Mouse (Mus musculus): Measurements from ENCODE around the gene Psen2. TPM values are rescaled to one million over a fixed set of nuclear protein-coding genes. Genes with fewer than 3 reads are reported as not detected.

Gene Psen2
- polyA plus RNA-seq, 1 experiment from 2014 or later = 20.6 TPM

DNA sequence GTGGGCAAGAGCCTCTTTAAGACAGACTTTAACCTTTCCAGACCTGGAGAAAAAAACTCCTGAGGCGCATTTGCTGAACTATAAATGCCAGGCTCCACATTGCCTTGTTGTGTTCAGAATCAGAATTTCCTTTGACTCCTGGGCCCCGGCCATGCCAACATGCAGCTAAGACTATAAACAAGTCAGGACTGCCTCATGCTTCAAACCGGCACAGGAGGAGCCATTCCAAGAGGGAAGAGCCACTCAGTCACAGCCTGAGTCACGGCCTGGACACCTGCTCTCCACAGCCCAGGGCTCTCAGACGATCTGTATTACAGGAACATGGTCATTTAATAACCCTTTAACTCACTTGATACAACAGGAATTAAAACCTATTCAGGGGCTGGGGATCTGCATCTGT is 62.5 kb downstream of the Psen2 start:
- in situ Hi-C loops (cut with MboI; ENCODE audit: low pct_unique_long_range_greater_than_20kb) = no loop called here
- ATAC-seq (no peak), DNase-seq (ENCODE audit: low read depth, low spot score) (no peak)
- no peak for TF ChIP-seq CTCF (IDR thresholded peaks at IDR 0.05)
- POLR2A ChIA-PET = no interaction called here
- CTCF ChIA-PET = no interaction called here
- H3K27me3 ChIP-seq = no peaks in the 10 kb centered on the region

DNA sequence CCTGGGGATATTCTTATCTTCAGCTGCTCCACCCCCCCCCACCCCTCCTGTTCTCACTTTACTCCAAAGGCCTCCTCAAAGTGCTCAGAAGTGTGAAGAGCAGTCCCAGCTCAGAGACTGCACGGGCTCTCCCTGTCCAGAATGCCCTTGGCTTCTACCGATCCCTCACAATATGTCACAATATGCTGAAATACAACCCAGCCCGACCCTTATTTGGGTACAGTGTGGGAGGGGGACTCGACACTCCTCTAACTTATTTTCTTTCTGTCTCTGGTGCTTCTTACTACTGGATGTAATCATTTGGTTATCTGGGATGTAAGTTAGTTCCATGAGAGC is 63.6 kb downstream of the Psen2 start:
- in situ Hi-C loops (cut with MboI; ENCODE audit: low pct_unique_long_range_greater_than_20kb) = no loop called here
- ATAC-seq (no peak), DNase-seq (ENCODE audit: low read depth, low spot score) (no peak)
- POLR2A ChIA-PET = no interaction called here
- H3K27me3 ChIP-seq = no peaks in the 10 kb centered on the region
- TF ChIP-seq CTCF (IDR thresholded peaks at IDR 0.05) = no peak
- CTCF ChIA-PET = interaction anchor here (1.1 kb wide), 1 partner anchor 9 kb away, joined by 3 read pairs; no protein-coding TSS in a partner anchor

DNA sequence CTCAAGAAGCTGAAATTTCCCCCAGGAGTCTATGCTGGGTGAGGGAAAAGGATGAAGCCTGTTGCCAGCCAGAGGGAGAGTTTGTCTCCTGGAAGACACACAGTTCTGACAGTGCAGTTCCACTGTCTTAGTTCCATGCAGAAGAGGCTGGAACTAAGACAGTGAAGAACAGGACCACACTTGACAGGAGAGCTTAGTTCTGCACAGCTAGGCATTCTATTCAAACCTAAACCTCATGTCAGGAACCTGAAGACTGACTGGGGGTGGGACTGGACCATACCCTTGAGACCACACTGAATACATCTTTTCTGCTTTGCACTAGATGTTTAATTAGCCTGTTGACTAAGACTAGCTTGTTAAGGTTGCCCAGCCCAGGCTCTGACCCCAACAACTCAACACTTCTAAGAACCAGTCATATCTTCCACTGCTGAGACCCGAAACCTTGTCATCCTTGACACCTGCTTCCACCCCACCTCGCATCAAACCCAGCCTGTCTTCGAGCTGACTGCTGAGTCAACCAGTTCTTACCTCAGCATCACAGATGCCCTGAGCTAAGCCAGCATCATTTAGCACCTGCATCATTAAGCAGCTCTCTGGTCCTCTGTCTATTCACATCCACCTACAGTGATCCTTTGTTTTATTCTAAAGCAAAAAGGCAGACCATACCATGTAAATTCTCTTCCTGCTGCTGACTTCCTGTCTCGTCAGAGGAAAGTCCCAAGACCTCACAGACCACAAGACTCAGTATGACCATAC is 64.1 kb downstream of the Psen2 start, which contains the start of gene Coq8a:
Gene Coq8a (minus strand): TSS at position 644 of the 756 bp plus-strand sequence.
- in situ Hi-C loops (cut with MboI; ENCODE audit: low pct_unique_long_range_greater_than_20kb) = no loop called here
- ChIA-PET POLR2A (no interaction called here), CTCF (interaction anchor here (1.1 to 1.2 kb wide), 2 partner anchors 9 to 17 kb away, joined by 3 read pairs; no protein-coding TSS in a partner anchor)
- no peaks in the 10 kb centered on the region for H3K27me3 ChIP-seq
- no peak for TF ChIP-seq CTCF (IDR thresholded peaks at IDR 0.05)
- ATAC-seq = no peak
- DNase-seq (ENCODE audit: low read depth, low spot score) = no peak

DNA sequence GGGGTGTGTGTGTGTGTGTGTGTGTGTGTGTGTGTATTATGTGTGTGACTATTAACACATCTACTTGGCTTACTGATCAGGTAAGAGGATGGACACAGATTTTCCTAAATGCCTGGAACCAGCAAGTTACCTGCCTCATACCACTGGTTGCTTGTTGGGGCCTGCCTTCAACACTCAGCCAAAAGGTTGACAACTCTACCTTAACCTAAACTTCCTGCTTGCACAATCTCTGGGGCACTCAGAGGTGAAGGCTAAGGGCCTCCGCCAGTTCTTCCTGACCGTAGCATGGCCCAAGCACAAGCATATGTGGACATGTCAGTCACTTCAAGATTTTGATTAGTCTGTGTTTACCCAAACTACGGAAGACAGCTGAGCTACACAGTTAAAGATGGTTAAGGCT is 65.3 kb downstream of the Psen2 start:
- ChIA-PET CTCF (no interaction called here), POLR2A (no interaction called here)
- ATAC-seq = no peak
- in situ Hi-C loops (cut with MboI; ENCODE audit: low pct_unique_long_range_greater_than_20kb) = no loop called here
- no peak for DNase-seq (ENCODE audit: low read depth, low spot score)
- no peak for TF ChIP-seq CTCF (IDR thresholded peaks at IDR 0.05)
- H3K27me3 ChIP-seq = no peaks in the 10 kb centered on the region

DNA sequence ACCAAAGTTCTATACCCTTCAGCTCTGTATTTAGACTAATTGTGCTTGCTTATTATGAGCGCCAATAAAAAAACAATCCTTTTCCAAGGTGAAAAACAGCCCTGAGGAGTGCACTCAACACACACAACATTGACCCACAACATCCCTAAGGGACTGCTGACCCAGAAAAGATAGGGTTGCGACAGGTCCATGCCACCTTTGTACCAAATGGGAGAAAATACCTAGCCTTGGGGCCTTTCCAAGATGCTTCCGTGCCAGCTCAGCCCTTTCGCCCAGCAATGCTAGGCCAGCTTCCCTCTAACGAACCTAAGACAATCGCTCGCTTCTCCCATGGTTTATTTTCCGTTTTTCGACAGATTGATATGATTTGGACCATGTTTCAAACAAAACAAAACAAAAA is 66.7 kb downstream of the Psen2 start:
- POLR2A ChIA-PET = interaction anchor here (0.5 kb wide), 1 partner anchor 34 kb away, joined by 4 read pairs; no protein-coding TSS in a partner anchor
- CTCF ChIA-PET = no interaction called here

DNA sequence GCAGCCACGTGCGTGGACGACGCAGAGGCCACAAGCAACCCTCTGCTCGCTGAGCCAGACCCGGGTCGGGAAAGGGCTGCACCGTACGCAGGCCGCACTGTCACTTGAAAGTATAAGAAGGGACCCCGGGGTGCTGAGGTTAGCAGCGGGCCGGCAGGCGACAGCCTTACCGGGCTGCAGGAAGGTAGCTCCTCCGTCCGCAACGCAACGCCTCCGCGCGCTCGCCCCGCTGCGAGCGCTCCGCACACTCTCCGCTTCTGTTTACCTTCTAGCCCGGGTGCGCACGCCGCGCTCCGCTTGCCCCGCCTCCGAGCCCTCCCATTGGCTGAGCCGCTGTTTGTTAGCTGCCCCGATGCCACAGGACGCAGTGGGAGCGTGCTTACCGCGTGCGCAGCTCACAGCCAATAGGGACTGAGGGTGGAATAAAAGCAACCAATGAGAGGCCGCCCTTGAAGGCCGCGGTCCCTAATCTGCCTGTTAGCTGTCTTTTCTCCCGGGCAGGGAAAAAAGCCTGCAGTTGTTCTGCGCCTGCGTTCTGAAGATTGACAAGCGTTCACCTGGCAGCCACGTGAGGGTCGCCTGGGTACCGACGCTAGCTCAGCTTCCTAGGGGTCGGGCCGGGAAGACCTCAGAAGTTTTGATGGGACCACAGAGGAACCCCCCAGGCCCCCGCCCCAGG is 67.4 kb downstream of the Psen2 start:
- DNase-seq (ENCODE audit: low read depth, low spot score) = peak; percentile 74
- ChIA-PET CTCF (no interaction called here), POLR2A (interaction anchor here (0.5 to 1.4 kb wide), 2 partner anchors 35 to 235 kb away, joined by 3 to 4 read pairs; no protein-coding TSS in a partner anchor)
- in situ Hi-C loops (cut with MboI; ENCODE audit: low pct_unique_long_range_greater_than_20kb) = no loop called here
- TF ChIP-seq CTCF (IDR thresholded peaks at IDR 0.05) = no peak
- peak; percentile 92 for ATAC-seq
- no peaks in the 10 kb centered on the region for H3K27me3 ChIP-seq

More for the DNA sequence above, 66.7 kb downstream of the Psen2 start:
- ATAC-seq (no peak), DNase-seq (ENCODE audit: low read depth, low spot score) (no peak)
- no peaks in the 10 kb centered on the region for H3K27me3 ChIP-seq
- in situ Hi-C loops (cut with MboI; ENCODE audit: low pct_unique_long_range_greater_than_20kb) = no loop called here
- TF ChIP-seq CTCF (IDR thresholded peaks at IDR 0.05) = no peak

DNA sequence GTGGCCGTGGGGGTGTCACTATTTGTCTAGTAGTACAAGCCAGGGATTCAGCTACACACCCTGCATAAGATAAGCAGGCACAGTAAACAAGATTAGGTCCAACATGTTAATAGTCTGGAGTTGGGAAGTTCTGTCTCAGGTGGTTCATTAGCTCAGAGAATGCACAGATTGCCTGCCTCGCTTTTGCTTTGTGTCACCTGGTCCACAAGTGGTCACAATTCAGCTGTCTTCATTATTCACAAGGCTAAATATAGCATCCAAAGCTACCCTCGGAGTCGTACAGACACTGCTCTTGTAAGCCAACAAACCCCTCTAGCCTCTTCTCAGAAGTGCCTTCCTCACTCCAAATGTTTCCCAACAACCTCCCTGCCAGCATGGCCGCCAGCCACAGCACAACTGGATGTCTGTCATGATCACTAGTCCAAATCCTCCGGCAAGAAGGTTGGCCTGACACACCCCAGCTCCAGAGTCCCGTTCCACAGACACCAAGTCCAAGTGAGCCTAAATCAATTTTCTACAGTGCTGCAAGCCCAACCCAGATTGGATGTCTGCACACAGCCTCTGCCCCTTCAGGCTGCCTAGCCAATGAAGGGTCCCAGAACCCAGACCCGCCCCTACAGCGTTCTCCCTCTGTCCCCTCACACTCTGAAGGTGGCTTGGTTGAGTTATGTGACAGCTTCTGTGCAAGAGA is 68.3 kb downstream of the Psen2 start:
- ChIA-PET POLR2A (interaction anchor here (1.4 kb wide), 1 partner anchor 234 kb away, joined by 3 read pairs; no protein-coding TSS in a partner anchor), CTCF (no interaction called here)
- in situ Hi-C loops (cut with MboI; ENCODE audit: low pct_unique_long_range_greater_than_20kb) = no loop called here
- no peak for TF ChIP-seq CTCF (IDR thresholded peaks at IDR 0.05)
- ATAC-seq (peak; percentile 31), DNase-seq (ENCODE audit: low read depth, low spot score) (no peak)
- no peaks in the 10 kb centered on the region for H3K27me3 ChIP-seq

DNA sequence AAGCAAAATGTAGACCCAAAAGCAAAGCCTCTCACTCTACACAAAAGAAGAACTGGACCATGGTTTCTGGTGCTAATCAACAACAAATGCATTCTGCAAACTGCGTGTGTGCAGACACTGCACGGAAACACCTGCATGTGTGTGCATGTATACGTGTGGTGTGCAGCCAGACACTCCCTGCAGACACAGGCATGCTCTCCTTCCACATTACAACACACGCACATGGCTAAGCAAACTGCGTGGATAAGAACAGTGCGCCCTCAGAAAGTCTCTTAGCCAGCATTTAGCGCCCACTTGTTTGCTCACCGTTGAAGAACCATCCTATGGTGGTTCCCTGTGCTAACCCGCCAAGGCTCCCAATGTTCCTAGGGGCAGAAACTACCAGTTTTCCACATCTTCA is 69.2 kb downstream of the Psen2 start:
- DNase-seq (ENCODE audit: low read depth, low spot score) = no peak
- in situ Hi-C loops (cut with MboI; ENCODE audit: low pct_unique_long_range_greater_than_20kb) = no loop called here
- no peaks in the 10 kb centered on the region for H3K27me3 ChIP-seq
- no peak for TF ChIP-seq CTCF (IDR thresholded peaks at IDR 0.05)
- POLR2A ChIA-PET = no interaction called here
- ATAC-seq = no peak
- CTCF ChIA-PET = no interaction called here

DNA sequence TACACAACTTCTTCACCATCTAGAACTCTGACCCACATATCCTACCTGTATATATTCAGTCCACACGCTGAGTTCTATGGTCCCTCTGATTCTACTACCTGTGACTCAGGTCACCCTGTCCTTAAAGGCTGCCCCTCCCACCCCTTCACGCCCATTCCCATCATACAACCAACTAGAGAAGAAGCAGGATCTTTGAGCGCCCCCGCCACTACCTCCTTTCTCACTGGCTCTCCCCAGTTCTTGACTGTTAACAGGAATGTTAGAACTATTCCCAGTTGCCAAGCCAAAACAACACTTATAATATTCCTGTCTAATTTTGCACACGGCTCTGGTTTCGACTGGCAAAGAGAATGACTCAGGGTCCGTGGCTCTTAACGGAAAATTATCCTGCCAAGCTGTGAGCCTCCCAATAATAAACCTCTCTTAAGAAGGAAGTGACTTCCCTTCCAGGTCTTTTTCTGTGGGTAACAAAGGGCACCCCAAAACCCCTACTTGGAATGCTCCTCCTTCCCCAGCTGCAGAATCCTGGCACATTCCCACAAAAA is 69.8 kb downstream of the Psen2 start:
- DNase-seq (ENCODE audit: low read depth, low spot score) (no peak), ATAC-seq (no peak)
- TF ChIP-seq CTCF (IDR thresholded peaks at IDR 0.05) = no peak
- in situ Hi-C loops (cut with MboI; ENCODE audit: low pct_unique_long_range_greater_than_20kb) = no loop called here
- POLR2A ChIA-PET = no interaction called here
- no peaks in the 10 kb centered on the region for H3K27me3 ChIP-seq
- CTCF ChIA-PET = no interaction called here

DNA sequence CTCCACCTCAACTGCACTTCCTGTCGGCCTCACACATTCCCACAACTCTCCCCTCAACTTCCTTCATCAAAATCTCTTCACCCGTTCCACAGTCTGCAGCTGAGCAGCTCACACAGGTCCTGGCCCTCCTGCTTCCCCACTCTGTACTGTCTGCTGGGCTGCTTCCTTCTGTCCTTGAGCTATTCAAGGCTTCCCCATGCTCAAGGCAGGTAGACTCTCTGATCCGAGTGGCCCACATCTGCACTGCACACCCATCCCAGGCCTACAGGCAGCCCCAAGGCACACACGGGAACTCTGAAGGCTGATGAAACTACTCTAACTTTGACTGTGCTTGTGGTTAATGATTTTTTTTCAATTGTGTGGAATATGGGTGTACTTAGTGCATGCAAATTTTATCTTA is 70.4 kb downstream of the Psen2 start:
- in situ Hi-C loops (cut with MboI; ENCODE audit: low pct_unique_long_range_greater_than_20kb) = no loop called here
- DNase-seq (ENCODE audit: low read depth, low spot score) (no peak), ATAC-seq (no peak)
- POLR2A ChIA-PET = no interaction called here
- CTCF ChIA-PET = no interaction called here
- H3K27me3 ChIP-seq = peaks cover under 1% of the 10 kb centered on the region
- TF ChIP-seq CTCF (IDR thresholded peaks at IDR 0.05) = no peak

All from Patski (cell line).